17 mouse cellular contexts compared by ENCODE assay signal in the genomic region with DNA sequence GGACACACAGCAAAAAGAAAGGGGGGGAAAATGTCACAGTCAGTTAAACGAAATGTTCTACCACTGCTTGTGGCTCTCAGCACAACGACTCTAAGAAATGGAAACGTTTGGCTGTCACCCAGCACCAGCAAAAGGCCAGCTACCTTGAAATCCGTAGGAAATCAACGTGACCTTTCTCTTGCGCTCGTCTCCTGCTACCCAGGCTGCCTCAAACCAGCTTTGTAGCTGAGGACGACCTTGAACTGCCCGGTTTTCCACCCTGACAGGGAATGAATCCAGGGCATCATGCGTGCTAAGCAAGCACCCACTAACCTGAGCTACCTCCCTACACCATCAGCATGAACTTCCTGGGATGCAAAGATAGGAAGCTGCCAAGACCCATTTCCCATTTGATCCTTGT. TPM values are rescaled to one million over a fixed set of nuclear protein-coding genes. Genes with fewer than 3 reads are reported as not detected.
A peak's percentile ranks its signal among the peaks of the same experiment; 100 is the strongest.
DNase-seq lines count a peak whose midpoint lies in the region.
"Had no signal": no experiment of that assay in that cellular context is flagged by ENCODE, and none has a peak within 500 bp of the region (broad histone marks: within the 10 kb centered on the region; RNA-seq: fewer than 3 reads in every experiment).

No protein-coding gene starts in this region.

- H3K27ac ChIP-seq in brown adipose tissue, adult 24 weeks (replicated peaks; ENCODE audit: low read depth, low read length), result 0 out of 2 replicates have a peak overlapping the region, but pooled peaks have one; percentile 5
- H3K27ac ChIP-seq: embryonic facial prominence, embryonic 15.5 days; forebrain, embryonic 10.5 days; heart, embryonic 10.5 days; hindbrain, embryonic 13.5 days; hindbrain, postnatal 0 days had no signal

- peaks cover 2% of the 10 kb centered on the region; the same call in 1 of the 2 replicates for H3K4me1 ChIP-seq in brown adipose tissue, adult 24 weeks (ENCODE audit: control insufficient read depth, insufficient read depth, insufficient read length, low read length)
- H3K4me1 ChIP-seq: embryonic facial prominence, embryonic 15.5 days; forebrain, embryonic 10.5 days had no signal

- DNase-seq in adrenal gland, adult 8-10 months, result peak; percentile 68
- no peak for DNase-seq in adrenal gland, postnatal 4 days (ENCODE audit: low spot score in 2 of 2)
- DNase-seq in ES-CJ7 (ENCODE audit: low read depth, low spot score) (peak; percentile 57), ZHBTc4 (ENCODE audit: low read depth, low spot score) (peak; percentile 74)
- no peak for DNase-seq in cerebellum, adult 9-10 months
- DNase-seq: cerebellum, adult 18-20 months; heart, adult 18-20 months; heart, postnatal 10 days; heart, postnatal 4 days; kidney, adult 11 months had no signal

- H3K4me3 ChIP-seq in brown adipose tissue, adult 24 weeks (ENCODE audit: insufficient read depth, low read depth, low read length), result no peak overlapping the region
- H3K4me3 ChIP-seq: embryonic facial prominence, embryonic 15.5 days; erythroblast, embryonic 14.5 days; forebrain, embryonic 10.5 days; heart, embryonic 10.5 days; hindbrain, embryonic 13.5 days had no signal

RNA-seq across cellular contexts. Expression of a gene that starts 39.5 kb away (rescaled TPM):
- 10 to 100 TPM; 38.8 to 80.7 (median 50.8) TPM for total RNA-seq in adrenal gland, adult 8-10 months (2022)
- total RNA-seq in adrenal gland, postnatal 4 days (2021), result 10 to 100 TPM; 21.6 to 23.4 TPM
- 258 and 314 TPM in 2 replicates for polyA plus RNA-seq in brown adipose tissue, adult 24 weeks (2012; ENCODE audit: insufficient read depth, insufficient read length, missing spikeins)

Comparison
In these comparisons a context has a peak if more than half of its experiments do, and no peak if none do; other contexts are left out.
1. DNase-seq: peak in adrenal gland, adult 8-10 months (single experiment), ES-CJ7 (single experiment) and ZHBTc4 (single experiment); none in adrenal gland, postnatal 4 days (0 of 2) and cerebellum, adult 9-10 months (single experiment).